ENCODE assay signal across 20 mouse cellular contexts in the genomic region with DNA sequence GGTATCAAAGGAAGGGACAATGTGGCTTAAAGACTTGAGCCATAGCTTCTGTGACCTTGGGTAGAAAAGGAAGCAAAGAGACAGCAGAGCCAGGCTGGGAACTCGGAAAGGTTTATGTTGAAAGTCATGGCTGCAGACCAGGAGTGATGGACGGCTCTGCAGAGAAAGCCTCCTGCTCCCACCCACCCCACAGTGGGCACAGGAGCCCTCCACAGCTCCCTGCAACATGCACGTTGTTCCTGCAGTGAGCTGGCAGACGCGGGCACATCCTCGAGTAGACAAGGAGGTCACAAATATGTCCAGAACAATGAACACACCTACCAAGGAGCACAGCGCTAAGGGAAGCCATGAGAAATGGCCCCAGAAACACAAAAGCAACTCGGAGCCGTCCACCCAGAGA. TPM values are rescaled to one million over a fixed set of nuclear protein-coding genes. Genes with fewer than 3 reads are reported as not detected.
"Had no signal": no experiment of that assay in that cellular context is flagged by ENCODE, and none has a peak within 500 bp of the region (broad histone marks: within the 10 kb centered on the region; RNA-seq: fewer than 3 reads in every experiment).

No protein-coding gene starts in this region.

- ATAC-seq: liver, embryonic 12.5 days; midbrain, embryonic 13.5 days had no signal

- H3K27ac ChIP-seq: kidney, embryonic 15.5 days; limb, embryonic 10.5 days; limb, embryonic 13.5 days; liver, embryonic 12.5 days; liver, embryonic 15.5 days; lung, embryonic 15.5 days; midbrain, embryonic 10.5 days; midbrain, embryonic 13.5 days had no signal

- H3K4me2 ChIP-seq: kidney, embryonic 15.5 days; limb, embryonic 13.5 days; liver, embryonic 12.5 days; liver, embryonic 15.5 days; lung, embryonic 15.5 days; midbrain, embryonic 13.5 days had no signal

- H3K9ac ChIP-seq: kidney, embryonic 15.5 days; limb, embryonic 13.5 days; liver, embryonic 12.5 days; liver, embryonic 15.5 days; lung, embryonic 15.5 days; midbrain, embryonic 13.5 days had no signal

- H3K36me3 ChIP-seq: kidney, embryonic 15.5 days; limb, embryonic 10.5 days; limb, embryonic 13.5 days; liver, embryonic 12.5 days; liver, embryonic 15.5 days; lung, embryonic 15.5 days; midbrain, embryonic 13.5 days had no signal

- DNase-seq: liver; lung, adult 18-20 months; lung, postnatal 10 days; lung, postnatal 36 days; thymus, adult 18-20 months; thymus, postnatal 36 days had no signal

- H3K4me3 ChIP-seq: kidney, embryonic 15.5 days; limb, embryonic 10.5 days; limb, embryonic 13.5 days; liver, embryonic 12.5 days; liver, embryonic 15.5 days; lung, embryonic 15.5 days; megakaryocyte, embryonic 14.5 days; midbrain, embryonic 10.5 days; midbrain, embryonic 13.5 days; myocyte had no signal

- H3K9me3 ChIP-seq: kidney, embryonic 15.5 days; limb, embryonic 10.5 days; limb, embryonic 13.5 days; liver, embryonic 12.5 days; liver, embryonic 15.5 days; lung, embryonic 15.5 days; megakaryocyte, embryonic 14.5 days; midbrain, embryonic 10.5 days; midbrain, embryonic 13.5 days had no signal

RNA-seq across cellular contexts. Expression of a gene that starts 32.1 kb away (rescaled TPM):
- polyA plus RNA-seq: liver, embryonic 15.5 days; myocyte had no signal

RNA-seq across cellular contexts. Expression of a gene that starts 43.7 kb away (rescaled TPM):
- polyA plus RNA-seq: neural tube, embryonic 11.5 days; small intestine, adult 2 months; spleen, adult 2 months; urinary bladder, adult 2 months had no signal
